Mouse (Mus musculus) MEL (cell line): Measurements from ENCODE around the gene Cnga1. TPM values are rescaled to one million over a fixed set of nuclear protein-coding genes. Genes with fewer than 3 reads are reported as not detected.

ENCODE experiments used
- DNase-seq: peaks from one replicate; pipeline ENCODE4 v3.0.0; 2011; ENCODE audit warnings: low read depth, low spot score
- H3K27ac ChIP-seq: 2 replicates; pipeline ENCODE4 v1.5.1; 2012; ENCODE audit warnings: low read depth, mild to moderate bottlenecking, control low read depth, low read length, moderate library complexity; ENCODE audit not compliant: control insufficient read depth
- H3K27me3 ChIP-seq, 2 experiments: fragments of 150-350 bp in 1 of 2; sonication (generic) in 1 of 2; 2 replicates each; pipeline ENCODE4 v1.6.1; 2012; ENCODE audit warnings: low read length in 2 of 2, mild to moderate bottlenecking in 2 of 2, improper control_type of control experiment in 1 of 2, moderate library complexity in 1 of 2; ENCODE audit not compliant: insufficient read depth in 2 of 2, control insufficient read depth in 1 of 2
- H3K36me3 ChIP-seq, 2 experiments: 2 replicates each; pipeline ENCODE4 v1.6.1; 2012 to 2014; ENCODE audit warnings: low read length in 2 of 2, improper control_type of control experiment in 1 of 2, inconsistent platforms in 1 of 2, mild to moderate bottlenecking in 1 of 2; ENCODE audit not compliant: insufficient read depth in 2 of 2, control insufficient read depth in 1 of 2
- H3K4me1 ChIP-seq, 2 experiments: fragments of 150-350 bp in 1 of 2; sonication (generic) in 1 of 2; 2 replicates each; pipeline ENCODE4 v1.6.1; 2012; ENCODE audit warnings: low read length in 2 of 2, improper control_type of control experiment in 1 of 2, mild to moderate bottlenecking in 1 of 2; ENCODE audit not compliant: insufficient read depth in 2 of 2, control insufficient read depth in 1 of 2
- H3K4me3 ChIP-seq, 2 experiments: fragments of 150-350 bp in 1 of 2; sonication (generic) in 1 of 2; 2 replicates each; pipeline ENCODE4 v1.5.1; 2012; ENCODE audit warnings: low read depth in 2 of 2, low read length in 2 of 2, mild to moderate bottlenecking in 2 of 2, moderate library complexity in 2 of 2, control low read depth in 1 of 2, improper control_type of control experiment in 1 of 2; ENCODE audit not compliant: control insufficient read depth in 1 of 2, insufficient read depth in 1 of 2
- H3K79me2 ChIP-seq: 2 replicates; pipeline ENCODE4 v1.6.1; 2012; ENCODE audit warnings: mild to moderate bottlenecking, low read length, moderate library complexity; ENCODE audit not compliant: control insufficient read depth, poor library complexity, insufficient read depth
- H3K9ac ChIP-seq: 2 replicates; pipeline ENCODE4 v1.6.1; 2012; ENCODE audit warnings: low read depth, mild to moderate bottlenecking, control low read depth, low read length, moderate library complexity; ENCODE audit not compliant: control insufficient read depth, poor library complexity, severe bottlenecking
- H3K9me3 ChIP-seq: fragments of 150-350 bp; sonication (generic); replicated peaks from 2 replicates; pipeline ENCODE4 v1.6.1; 2012; ENCODE audit warnings: mild to moderate bottlenecking, low read length, improper control_type of control experiment, moderate library complexity; ENCODE audit not compliant: insufficient read depth
- BHLHE40 ChIP-seq: IDR thresholded peaks from 2 replicates; pipeline ENCODE4 v1.6.1; 2012; ENCODE audit warnings: low read depth, mild to moderate bottlenecking, inconsistent platforms, low read length, improper control_type of control experiment, borderline replicate concordance
- CHD1 ChIP-seq: IDR thresholded peaks from 2 replicates; pipeline ENCODE4 v1.6.1; 2012; ENCODE audit warnings: low read depth, mild to moderate bottlenecking, inconsistent platforms, low read length, improper control_type of control experiment
- CHD2 ChIP-seq: IDR thresholded peaks from 2 replicates; pipeline ENCODE4 v1.6.1; 2011; ENCODE audit warnings: low read length, improper control_type of control experiment
- CTCF ChIP-seq, 3 experiments: IDR thresholded peaks in 2 of 3; conservative IDR thresholded peaks in 1 of 3; 2 replicates each; pipeline ENCODE4 v1.5.1; 2011 to 2012; ENCODE audit warnings: low read length in 3 of 3, low read depth in 2 of 3, mild to moderate bottlenecking in 2 of 3, improper control_type of control experiment in 1 of 3, inconsistent platforms in 1 of 3, mixed read lengths in 1 of 3, moderate library complexity in 1 of 3; ENCODE audit not compliant: control insufficient read depth in 1 of 3, insufficient read depth in 1 of 3, poor library complexity in 1 of 3, severe bottlenecking in 1 of 3
- ELF1 ChIP-seq: IDR thresholded peaks from 2 replicates; pipeline ENCODE4 v1.6.1; 2014; ENCODE audit warnings: low read depth, mild to moderate bottlenecking, inconsistent platforms, low read length, improper control_type of control experiment, moderate library complexity
- EP300 ChIP-seq, 2 experiments: IDR thresholded peaks; 2 replicates each; pipeline ENCODE4 v1.6.1; 2011; ENCODE audit warnings: improper control_type of control experiment in 2 of 2, low read length in 2 of 2, low read depth in 1 of 2, mild to moderate bottlenecking in 1 of 2
- GABPA ChIP-seq: IDR thresholded peaks from 2 replicates; pipeline ENCODE4 v1.6.1; 2012; ENCODE audit warnings: low read depth, mild to moderate bottlenecking, inconsistent platforms, low read length, improper control_type of control experiment, moderate library complexity
- HCFC1 ChIP-seq: IDR thresholded peaks from 2 replicates; pipeline ENCODE4 v1.6.1; 2012; ENCODE audit warnings: low read depth, mild to moderate bottlenecking, inconsistent platforms, low read length, improper control_type of control experiment, moderate library complexity
- JUND ChIP-seq: IDR thresholded peaks from 2 replicates; pipeline ENCODE4 v1.6.1; 2011; ENCODE audit warnings: low read depth, mild to moderate bottlenecking, improper control_type of control experiment, low read length
- KAT2A ChIP-seq: conservative IDR thresholded peaks from 2 replicates; pipeline ENCODE4 v1.6.1; 2012; ENCODE audit warnings: low read depth, low read length, improper control_type of control experiment, inconsistent platforms
- MEF2A ChIP-seq: IDR thresholded peaks from 2 replicates; pipeline ENCODE4 v1.6.1; 2014; ENCODE audit warnings: low read depth, mild to moderate bottlenecking, inconsistent platforms, low read length, improper control_type of control experiment; ENCODE audit not compliant: poor library complexity, insufficient replicate concordance, severe bottlenecking; ENCODE audit errors: extremely low read depth
- MYC ChIP-seq: IDR thresholded peaks from 2 replicates; pipeline ENCODE4 v1.6.1; 2011; ENCODE audit warnings: low read depth, mild to moderate bottlenecking, low read length, improper control_type of control experiment, moderate library complexity
- NELFE ChIP-seq: IDR thresholded peaks from 2 replicates; pipeline ENCODE4 v1.6.1; 2011; ENCODE audit warnings: low read depth, low read length, improper control_type of control experiment
- NRF1 ChIP-seq: IDR thresholded peaks from 2 replicates; pipeline ENCODE4 v1.6.1; 2014; ENCODE audit warnings: low read depth, mild to moderate bottlenecking, inconsistent platforms, low read length, improper control_type of control experiment, moderate library complexity; ENCODE audit not compliant: poor library complexity, insufficient read depth, severe bottlenecking
- POLR2AphosphoS5 ChIP-seq: IDR thresholded peaks from 2 replicates; pipeline ENCODE4 v1.6.1; 2012; ENCODE audit warnings: low read depth, borderline replicate concordance, mild to moderate bottlenecking, inconsistent platforms, low read length, moderate library complexity, mixed read lengths
- RCOR1 ChIP-seq: IDR thresholded peaks from 2 replicates; pipeline ENCODE4 v1.6.1; 2012; ENCODE audit warnings: low read depth, mild to moderate bottlenecking, inconsistent platforms, low read length, improper control_type of control experiment
- SIN3A ChIP-seq: IDR thresholded peaks from 2 replicates; pipeline ENCODE4 v1.6.1; 2012; ENCODE audit warnings: low read length, improper control_type of control experiment, inconsistent platforms
- TAL1 ChIP-seq: IDR thresholded peaks from 2 replicates; pipeline ENCODE4 v1.6.1; 2012; ENCODE audit warnings: mild to moderate bottlenecking, inconsistent platforms, low read length, moderate library complexity, mixed read lengths
- TBP ChIP-seq: IDR thresholded peaks from 2 replicates; pipeline ENCODE4 v1.8.0; 2011; ENCODE audit warnings: low read depth, low read length, improper control_type of control experiment
- UBTF ChIP-seq: IDR thresholded peaks from 2 replicates; pipeline ENCODE4 v1.6.1; 2012; ENCODE audit warnings: low read depth, mild to moderate bottlenecking, inconsistent platforms, low read length, improper control_type of control experiment, moderate library complexity, borderline replicate concordance; ENCODE audit not compliant: insufficient read depth
- USF2 ChIP-seq, 2 experiments: IDR thresholded peaks; 2 replicates each; pipeline ENCODE4 v1.6.1; 2011 to 2012; ENCODE audit warnings: improper control_type of control experiment in 2 of 2, low read length in 2 of 2, borderline replicate concordance in 1 of 2, inconsistent platforms in 1 of 2, low read depth in 1 of 2, mild to moderate bottlenecking in 1 of 2; ENCODE audit not compliant: insufficient read depth in 1 of 2
- ZMIZ1 ChIP-seq: IDR thresholded peaks from 2 replicates; pipeline ENCODE4 v1.6.1; 2012; ENCODE audit warnings: low read depth, mild to moderate bottlenecking, inconsistent platforms, low read length, improper control_type of control experiment, moderate library complexity
- polyA plus RNA-seq, 2 experiments: library from polyadenylated mRNA; stranded (reverse) in 1 of 2; unstranded in 1 of 2; fragments of >175 nt in 1 of 2; fragments of >200 nt in 1 of 2; gene quantifications; 2 replicates each; pipeline versions ENCODE4 v1.2.1 to v1.2.4; 2012; ENCODE audit warnings: low replicate concordance in 2 of 2, low read depth in 1 of 2; ENCODE audit not compliant: insufficient read length in 2 of 2, insufficient read depth in 1 of 2, missing spikeins in 1 of 2
- total RNA-seq: library from RNA; depleted of rRNA; stranded (reverse); fragments of 300-350 nt; gene quantifications from 2 replicates; pipeline ENCODE4 v1.2.3, GENCODE M21; 2012

Cnga1 gene
- total and polyA plus RNA-seq, 3 experiments, result 0.04 TPM; not detected in 2

GRCm38 (mm10) chr5:72668351-72668750, 24.3 kb upstream of the Cnga1 start:
- H3K4me1 ChIP-seq, result no peaks in the 10 kb centered on the region; a peak in 1 of 4 replicates
- TF ChIP-seq NRF1, result no peak
- no peak for TF ChIP-seq TBP
- no peak for TF ChIP-seq UBTF
- TF ChIP-seq TAL1, result no peak
- TF ChIP-seq GABPA, result no peak
- no peak for TF ChIP-seq HCFC1
- no peak for TF ChIP-seq CHD1
- no peak for TF ChIP-seq CTCF (IDR thresholded peaks at IDR 0.05 in 2 of 3, conservative IDR thresholded peaks at IDR 0.05 in 1 of 3; ENCODE audit: control insufficient read depth in 1 of 3, insufficient read depth in 1 of 3, low read depth in 2 of 3, low read length in 3 of 3, poor library complexity in 1 of 3, severe bottlenecking in 1 of 3)
- no peak for TF ChIP-seq SIN3A
- no peak for TF ChIP-seq USF2 (IDR thresholded peaks at IDR 0.05; ENCODE audit: borderline replicate concordance in 1 of 2, insufficient read depth in 1 of 2, low read depth in 1 of 2, low read length in 2 of 2)
- TF ChIP-seq MYC, result no peak
- TF ChIP-seq ELF1, result no peak
- TF ChIP-seq, all 39 proteins: peak for 0
- Histone ChIP-seq H3K27me3 (peaks cover 3 to 15% of the 10 kb centered on the region in 2 experiments), H3K36me3 (no peaks in the 10 kb centered on the region), H3K79me2 (no peaks in the 10 kb centered on the region), H3K27ac (no peak overlapping the region), H3K9ac (no peak overlapping the region), H3K9me3 (no peaks in the 10 kb centered on the region), H3K4me3 (no peak overlapping the region)
- DNase-seq, result no peak

- Histone ChIP-seq H3K27ac (no peak overlapping the region), H3K27me3 (peaks cover 3 to 15% of the 10 kb centered on the region in 2 experiments), H3K4me3 (no peak overlapping the region), H3K4me1 (peaks cover 0 to 1% of the 10 kb centered on the region in 2 experiments; a peak in 1 of 4 replicates), H3K36me3 (no peaks in the 10 kb centered on the region), H3K79me2 (no peaks in the 10 kb centered on the region), H3K9me3 (no peaks in the 10 kb centered on the region), H3K9ac (no peak overlapping the region)
- no peak for DNase-seq
- TF ChIP-seq KAT2A (no peak), MYC (no peak), UBTF (no peak), BHLHE40 (no peak), CHD1 (no peak), JUND (no peak), EP300 (IDR thresholded peaks at IDR 0.05; ENCODE audit: low read depth in 1 of 2, low read length in 2 of 2) (no peak), ELF1 (no peak), RCOR1 (no peak), NRF1 (no peak), MEF2A (no peak), CTCF (IDR thresholded peaks at IDR 0.05 in 2 of 3, conservative IDR thresholded peaks at IDR 0.05 in 1 of 3; ENCODE audit: control insufficient read depth in 1 of 3, insufficient read depth in 1 of 3, low read depth in 2 of 3, low read length in 3 of 3, poor library complexity in 1 of 3, severe bottlenecking in 1 of 3) (no peak), NELFE (no peak), GABPA (no peak), ZMIZ1 (no peak), CHD2 (no peak), POLR2AphosphoS5 (no peak), TBP (no peak)
These were observed 22.4 kb upstream of the Cnga1 start for GRCm38 (mm10) chr5:72666428-72666827.
